Mouse (Mus musculus) ES-Bruce4 (cell line): ENCODE data around the gene Tmem269. TPM values are rescaled to one million over a fixed set of nuclear protein-coding genes. Genes with fewer than 3 reads are reported as not detected.

Experiments
- H3K27ac ChIP-seq: 2 replicates; pipeline ENCODE4 v1.5.1; 2012; ENCODE audit warnings: low read length, inconsistent platforms; ENCODE audit not compliant: insufficient read depth
- H3K27me3 ChIP-seq: 2 replicates; pipeline ENCODE4 v1.6.1; 2012; ENCODE audit warnings: mild to moderate bottlenecking, low read length, inconsistent platforms; ENCODE audit not compliant: control insufficient read depth, poor library complexity, insufficient read depth, severe bottlenecking
- H3K36me3 ChIP-seq: 2 replicates; pipeline ENCODE4 v1.6.1; 2012; ENCODE audit warnings: inconsistent platforms, mild to moderate bottlenecking, low read length, moderate library complexity; ENCODE audit not compliant: control insufficient read depth, poor library complexity, insufficient read depth, severe bottlenecking
- H3K4me1 ChIP-seq: one replicate; pipeline ENCODE4 v1.8.1; 2011; ENCODE audit warnings: low read length; ENCODE audit not compliant: control insufficient read depth, insufficient read depth
- H3K4me3 ChIP-seq: 2 replicates; pipeline ENCODE4 v1.5.1; 2011; ENCODE audit warnings: low read depth, mild to moderate bottlenecking, low read length
- H3K9ac ChIP-seq: 2 replicates; pipeline ENCODE4 v1.6.1; 2012; ENCODE audit warnings: low read depth, mild to moderate bottlenecking, inconsistent platforms; ENCODE audit not compliant: poor library complexity, severe bottlenecking
- H3K9me3 ChIP-seq: replicated peaks from 2 replicates; pipeline ENCODE4 v1.6.1; 2012; ENCODE audit warnings: mild to moderate bottlenecking, low read length, inconsistent platforms; ENCODE audit not compliant: control insufficient read depth, poor library complexity, insufficient read depth, severe bottlenecking
- CTCF ChIP-seq: IDR thresholded peaks from one replicate; pipeline ENCODE4 v1.8.1; 2011; ENCODE audit warnings: low read depth, low read length
- EP300 ChIP-seq: IDR thresholded peaks from 2 replicates; pipeline ENCODE4 v1.6.1; 2011; ENCODE audit warnings: low read depth, low read length; ENCODE audit not compliant: insufficient read depth
- POLR2A ChIP-seq: IDR thresholded peaks from one replicate; pipeline ENCODE4 v1.8.1; 2011; ENCODE audit warnings: low read length; ENCODE audit not compliant: insufficient read depth
- polyA plus RNA-seq: library from polyadenylated mRNA; stranded (reverse); fragments of >200 nt; gene quantifications from 2 replicates; pipeline ENCODE4 v1.2.4, GENCODE M21; 2011; ENCODE audit warnings: low read depth; ENCODE audit not compliant: missing spikeins, insufficient read depth, insufficient read length

The Tmem269 gene
- 0.73 TPM in 1 of 2 replicates, not detected in the other for polyA plus RNA-seq

DNA sequence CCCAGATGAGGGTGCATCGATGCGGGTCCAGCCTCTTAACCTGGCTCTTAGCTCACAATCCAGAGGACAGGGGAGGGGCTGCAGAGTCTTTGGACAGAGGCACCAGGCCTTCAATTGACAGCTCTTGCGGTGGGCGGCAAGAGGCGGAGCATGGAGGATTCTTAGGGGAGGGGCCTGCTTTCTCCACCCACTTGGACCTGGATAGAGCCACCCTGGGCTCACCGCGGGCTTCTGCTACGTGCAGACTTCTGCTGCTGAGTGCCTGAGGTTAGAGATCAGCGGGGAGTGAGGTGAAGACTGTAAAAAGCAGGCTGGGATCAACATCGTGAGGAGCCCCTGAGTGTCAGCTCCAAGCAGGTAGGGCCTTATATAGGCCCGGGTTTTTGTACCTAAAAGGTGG, at the start of gene Tmem269:
Tmem269 (minus strand) TSS at position 49 of the 400 bp plus-strand sequence.
- Histone ChIP-seq H3K27me3 (no peaks in the 10 kb centered on the region), H3K27ac (no peak within 1 kb of the TSS), H3K9ac (no peak within 1 kb of the TSS), H3K9me3 (no peaks in the 10 kb centered on the region), H3K36me3 (no peaks in the 10 kb centered on the region), H3K4me3 (no peak within 1 kb of the TSS), H3K4me1 (no peaks in the 10 kb centered on the region)
- no peak for TF ChIP-seq EP300
- TF ChIP-seq POLR2A: no peak
- no peak for TF ChIP-seq CTCF

DNA sequence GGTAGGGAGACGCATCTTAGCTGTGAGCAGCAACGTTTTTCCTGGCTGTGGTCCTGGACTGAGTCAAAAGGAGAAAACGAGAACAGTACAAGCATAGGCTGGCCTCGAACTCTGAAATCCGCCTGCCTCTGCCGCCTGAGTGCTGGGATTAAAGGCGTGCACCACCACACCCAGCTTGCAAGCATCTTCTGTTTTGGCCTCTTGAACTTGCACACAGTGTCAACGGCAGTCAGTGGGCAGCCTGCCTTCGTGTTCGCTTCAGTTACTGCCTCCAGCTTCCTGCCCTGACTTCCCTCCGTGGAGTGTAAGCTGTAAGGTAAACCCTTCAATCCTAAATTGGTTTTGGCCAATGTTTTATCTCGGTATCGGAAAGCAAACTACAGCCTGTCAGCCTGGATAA, 48.6 kb upstream of the Tmem269 start:
- H3K4me3 ChIP-seq: no peak overlapping the region
- no peak for TF ChIP-seq CTCF
- no peak for TF ChIP-seq POLR2A
- TF ChIP-seq EP300: no peak
- H3K27ac ChIP-seq: no peak overlapping the region
- H3K9ac ChIP-seq: no peak overlapping the region
- H3K36me3 ChIP-seq: peaks cover 14% of the 10 kb centered on the region
- H3K9me3 ChIP-seq: no peaks in the 10 kb centered on the region
- H3K4me1 ChIP-seq: no peaks in the 10 kb centered on the region
- no peaks in the 10 kb centered on the region for H3K27me3 ChIP-seq

DNA sequence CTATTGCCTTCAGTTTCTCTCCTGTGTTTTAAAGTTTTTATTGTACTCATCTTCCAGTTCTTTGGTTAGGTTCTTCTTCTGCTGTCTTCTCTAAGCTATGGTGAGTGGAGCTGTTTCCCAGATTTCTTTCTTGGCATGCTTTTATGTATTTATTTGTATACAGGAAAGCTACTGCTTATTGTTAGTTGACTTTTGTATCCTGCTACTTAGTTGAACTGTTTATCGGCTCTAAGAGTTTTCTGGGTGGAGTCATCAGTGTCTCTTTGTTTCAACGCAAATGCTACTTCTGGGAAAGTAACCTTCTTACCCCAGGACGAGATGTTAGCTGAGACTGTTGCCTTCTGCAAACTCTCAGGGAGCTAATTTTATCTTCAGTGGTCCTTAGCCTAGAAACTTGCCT, 45.4 kb upstream of the Tmem269 start:
- Histone ChIP-seq H3K27ac (no peak overlapping the region), H3K9ac (no peak overlapping the region), H3K27me3 (no peaks in the 10 kb centered on the region), H3K4me3 (no peak overlapping the region), H3K9me3 (no peaks in the 10 kb centered on the region), H3K4me1 (peaks cover 2% of the 10 kb centered on the region), H3K36me3 (no peaks in the 10 kb centered on the region)
- no peak for TF ChIP-seq POLR2A
- TF ChIP-seq EP300: no peak

DNA sequence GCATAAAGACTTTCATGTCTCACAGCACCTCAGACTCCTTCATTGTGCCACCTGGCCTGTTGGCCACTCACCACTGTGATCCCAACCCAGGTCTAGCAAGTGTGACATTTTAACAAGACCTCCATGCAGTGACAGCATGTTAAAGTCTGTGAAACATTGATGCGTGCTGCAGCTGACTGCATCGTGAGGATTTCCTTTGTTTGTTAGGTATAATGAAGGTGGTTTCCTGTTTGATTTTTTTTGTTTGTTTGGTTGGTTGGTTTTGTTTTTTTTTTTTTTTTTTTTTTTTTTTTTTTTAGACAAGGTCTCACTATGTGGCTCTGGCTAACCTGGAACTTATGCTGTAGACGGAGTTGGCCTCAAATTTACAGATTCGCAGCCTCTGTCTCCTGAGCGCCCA, 44.5 kb upstream of the Tmem269 start:
- Histone ChIP-seq H3K9ac (no peak overlapping the region), H3K27ac (no peak overlapping the region), H3K9me3 (no peaks in the 10 kb centered on the region), H3K27me3 (no peaks in the 10 kb centered on the region), H3K4me1 (peaks cover 2% of the 10 kb centered on the region), H3K36me3 (no peaks in the 10 kb centered on the region), H3K4me3 (no peak overlapping the region)
- TF ChIP-seq EP300: no peak
- no peak for TF ChIP-seq POLR2A
- TF ChIP-seq CTCF: no peak

DNA sequence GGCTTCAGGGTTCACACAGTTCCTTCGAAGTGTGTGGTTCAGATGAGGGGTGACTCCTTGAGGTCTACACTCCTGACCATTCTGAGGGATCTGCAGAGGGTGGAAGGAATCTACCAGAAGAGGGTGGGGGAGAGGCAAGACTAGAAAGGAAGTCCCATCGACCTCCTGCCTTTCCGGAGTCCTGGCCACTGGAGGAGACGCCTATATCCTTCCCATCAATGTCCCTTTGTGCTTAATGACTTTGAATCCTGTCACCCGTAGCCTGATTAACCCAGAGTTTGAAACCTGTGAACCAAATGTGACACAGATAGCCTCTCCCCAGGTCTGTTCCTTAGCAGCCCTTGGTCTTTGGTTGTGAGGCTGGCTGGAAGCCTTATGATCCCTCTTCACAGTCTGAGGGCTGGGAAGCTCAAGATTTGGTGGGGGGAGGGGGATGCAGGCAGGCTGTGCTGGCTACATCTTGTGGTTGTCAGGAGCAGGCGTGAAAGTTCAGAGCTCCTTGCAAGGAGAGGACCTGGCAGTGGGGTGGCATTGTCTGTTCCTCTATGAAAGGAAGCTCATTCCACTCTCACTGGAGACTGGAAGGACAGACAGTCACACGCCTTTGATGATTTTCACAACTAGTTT, 43.2 kb upstream of the Tmem269 start:
- Histone ChIP-seq H3K36me3 (no peaks in the 10 kb centered on the region), H3K27me3 (no peaks in the 10 kb centered on the region), H3K9me3 (no peaks in the 10 kb centered on the region), H3K4me1 (peaks cover 2% of the 10 kb centered on the region), H3K4me3 (no peak overlapping the region), H3K9ac (no peak overlapping the region), H3K27ac (no peak overlapping the region)
- no peak for TF ChIP-seq CTCF
- no peak for TF ChIP-seq EP300
- no peak for TF ChIP-seq POLR2A

DNA sequence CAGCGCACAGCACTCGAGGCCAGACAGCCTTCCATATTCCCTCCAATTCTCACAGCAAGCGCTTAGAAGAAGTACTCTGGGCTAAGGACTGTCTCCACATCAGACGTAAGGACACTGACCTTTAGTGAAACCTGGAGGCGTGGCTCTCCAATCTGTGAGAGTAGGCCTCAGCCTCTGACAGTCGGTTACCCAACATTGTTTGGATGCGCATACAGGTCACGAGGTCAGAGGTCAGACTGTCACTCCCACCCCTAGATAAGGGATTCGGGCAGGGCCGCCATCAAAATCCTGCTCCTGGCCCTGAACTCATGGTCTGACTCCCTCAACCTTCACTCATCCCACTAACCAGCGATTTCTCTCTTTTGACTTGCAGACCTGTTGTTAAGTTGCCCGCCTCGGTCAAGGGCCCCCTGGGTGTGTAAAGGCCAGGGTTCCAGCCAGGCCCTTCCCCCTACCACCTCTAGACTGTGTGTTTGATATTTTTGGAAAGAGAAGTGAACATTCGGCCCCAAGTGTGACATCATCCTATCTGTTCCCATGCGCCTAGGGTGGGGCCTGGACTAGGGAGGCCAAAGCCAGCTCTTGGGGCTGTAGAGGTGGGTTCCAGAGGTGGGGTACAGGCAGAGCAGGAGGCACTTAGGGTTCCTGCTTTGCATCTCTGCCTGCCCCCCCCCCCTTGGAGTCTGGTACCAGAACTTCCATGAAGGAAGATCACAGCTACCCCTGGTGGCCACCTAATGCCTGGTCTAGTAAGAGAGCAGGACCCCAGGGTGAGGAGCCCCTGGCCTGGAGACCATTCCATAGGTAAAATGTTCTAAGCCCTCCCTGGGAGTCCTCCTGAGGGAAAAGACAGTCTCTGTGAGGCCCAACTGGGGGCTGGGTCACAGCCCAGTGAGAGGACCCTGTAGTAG, 41.6 kb upstream of the Tmem269 start:
- no peak overlapping the region for H3K9ac ChIP-seq
- no peak overlapping the region for H3K27ac ChIP-seq
- peaks cover 2% of the 10 kb centered on the region for H3K4me1 ChIP-seq
- no peaks in the 10 kb centered on the region for H3K36me3 ChIP-seq
- H3K27me3 ChIP-seq: no peaks in the 10 kb centered on the region
- no peak overlapping the region for H3K4me3 ChIP-seq
- H3K9me3 ChIP-seq: no peaks in the 10 kb centered on the region
- TF ChIP-seq EP300 (no peak), CTCF (no peak), POLR2A (no peak)
